Mouse (Mus musculus) heart, adult 18-20 months (tissue): Measurements from ENCODE around the gene Olfr945. TPM values are rescaled to one million over a fixed set of nuclear protein-coding genes. Genes with fewer than 3 reads are reported as not detected.

Experiments used
- DNase-seq, 2 experiments: peaks; one replicate each; pipeline ENCODE4 v3.0.0; 2021 to 2022; ENCODE audit warnings: mixed read lengths in 1 of 2
- long read RNA-seq, 2 experiments: library from polyadenylated mRNA; stranded (forward); transcript quantifications; one replicate each; pipeline ENCODE4 v2.0.0; 2021
- total RNA-seq, 2 experiments: library from RNA; stranded (reverse); gene quantifications; 2 replicates each; pipeline ENCODE4 v1.2.3; 2021

Olfr945 gene
- not detected for total RNA-seq
- long read RNA-seq, experiment 1, result 0 reads
- long read RNA-seq, experiment 2, result 0 reads

DNA sequence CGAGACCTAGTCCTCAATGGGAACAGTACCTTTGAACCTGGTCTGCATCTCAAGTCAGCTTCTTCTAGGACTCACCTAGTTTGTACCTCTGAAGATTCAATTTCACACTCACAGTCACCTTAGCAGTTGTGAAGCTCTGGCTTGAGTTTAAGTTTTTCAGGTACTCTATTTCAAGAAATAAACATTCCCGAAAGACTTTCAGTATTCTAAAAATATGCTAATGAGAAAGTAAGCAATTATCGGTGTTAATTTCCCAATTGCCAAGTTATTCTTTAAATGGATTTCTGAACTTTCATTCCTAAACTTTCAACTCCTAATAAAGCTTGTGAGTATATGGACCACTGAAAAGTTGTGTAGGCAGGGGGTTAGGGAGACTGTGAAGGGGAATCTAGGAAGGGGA is at the start of gene Olfr945:
TSS of gene Olfr945 (minus strand) at position 101 of the 400 bp plus-strand sequence.
- DNase-seq, result no peak

DNA sequence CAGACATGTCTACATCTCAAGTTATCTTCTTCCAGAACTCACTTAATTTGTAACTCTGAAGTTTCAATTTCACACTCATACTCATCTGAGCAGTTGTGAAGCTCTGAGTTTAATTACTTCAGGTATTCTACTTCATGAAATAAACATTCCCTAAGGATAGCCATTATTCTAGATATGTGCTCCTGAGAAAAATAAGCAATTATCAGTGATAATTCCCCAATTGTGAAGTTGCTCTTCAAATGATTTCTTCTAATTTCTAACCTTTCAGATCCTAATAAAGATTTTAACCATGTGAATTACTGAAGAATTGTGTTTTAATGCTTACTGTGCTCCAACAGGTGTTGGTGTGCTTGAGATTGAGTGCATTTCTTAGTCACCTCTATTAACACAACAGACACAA is 49.3 kb upstream of the Olfr945 start, which contains the start of gene Olfr948:
TSS of gene Olfr948 (minus strand) at position 101 of the 400 bp plus-strand sequence.
- DNase-seq, result no peak

DNA sequence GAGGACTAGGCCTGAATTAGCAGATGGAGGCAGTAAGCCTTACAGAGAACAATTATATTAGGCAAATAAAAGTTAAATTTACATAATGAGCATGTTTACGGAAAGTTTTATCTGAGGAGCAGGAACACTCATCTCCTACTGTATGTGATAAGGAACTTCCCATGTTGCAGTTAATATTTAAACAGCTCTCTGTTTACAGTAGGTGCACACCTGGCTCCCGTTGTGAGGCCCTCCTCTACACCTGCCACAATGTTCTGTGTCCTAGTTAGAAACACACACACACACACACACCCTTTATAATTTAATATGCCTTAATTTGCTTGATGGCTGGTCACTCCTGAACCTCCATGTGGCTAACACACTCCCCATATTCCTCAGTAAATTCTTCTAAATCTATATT is 10.5 kb upstream of the Olfr945 start:
- no peak for DNase-seq

DNA sequence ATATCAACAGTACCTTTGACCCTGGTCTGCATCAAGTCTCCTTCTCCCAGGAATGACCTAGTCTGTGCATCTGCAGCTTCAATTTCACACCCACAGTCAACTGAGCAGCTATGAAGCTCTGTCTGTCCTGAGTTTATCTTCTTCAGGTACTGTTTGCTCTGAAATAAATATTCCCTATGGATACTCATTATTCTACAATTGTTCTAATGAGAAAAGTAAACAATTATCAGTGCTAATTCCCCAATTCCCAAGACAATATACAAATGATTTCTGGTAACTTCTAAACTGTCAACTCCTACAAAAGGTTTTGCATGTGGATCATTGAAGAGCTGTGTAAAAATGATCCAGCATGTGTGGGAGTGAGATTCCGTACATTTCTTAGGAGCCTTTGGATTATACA is 26.7 kb downstream of the Olfr945 start, which contains the start of gene Olfr1537:
TSS of gene Olfr1537 (minus strand) at position 101 of the 400 bp plus-strand sequence.
- no peak for DNase-seq

Other genes with a start within 250 kb of the Olfr945 start
- not detected for gene Olfr937, start 211.9 kb downstream of the Olfr945 start, total RNA-seq
- gene Olfr938, start 197.9 kb downstream of the Olfr945 start, total RNA-seq, result not detected
- not detected for gene Olfr27, start 148.7 kb downstream of the Olfr945 start, total RNA-seq
- not detected for gene Olfr943, start 110.5 kb downstream of the Olfr945 start, total RNA-seq
- gene Olfr944, start 74.9 kb downstream of the Olfr945 start, total RNA-seq, result not detected
- gene Olfr1537, start 26.8 kb downstream of the Olfr945 start, total RNA-seq, result not detected
- not detected for gene Olfr948, start 49.2 kb upstream of the Olfr945 start, total RNA-seq
- gene Olfr951, start 110.6 kb upstream of the Olfr945 start, total RNA-seq, result not detected
- not detected for gene Olfr952, start 150.3 kb upstream of the Olfr945 start, total RNA-seq
- gene Olfr954, start 179.9 kb upstream of the Olfr945 start, total RNA-seq, result not detected
- not detected for gene Olfr955, start 195.1 kb upstream of the Olfr945 start, total RNA-seq
- gene Olfr44, start 217.2 kb upstream of the Olfr945 start, total RNA-seq, result not detected
- not detected for gene Olfr957, start 239.0 kb upstream of the Olfr945 start, total RNA-seq